Mouse (Mus musculus) heart, postnatal 4 days (tissue): Measurements from ENCODE around the gene Olfr963. TPM values are rescaled to one million over a fixed set of nuclear protein-coding genes. Genes with fewer than 3 reads are reported as not detected.
"Not testable (repeated sequence)": the region's sequence is repeated elsewhere in the genome, so short reads cannot be mapped to it uniquely, and the experiment has no call there.

Experiments used
- DNase-seq: peaks from one replicate; pipeline ENCODE4 v3.0.0; 2021
- total RNA-seq, 2 experiments: library from RNA; stranded (reverse); gene quantifications; 2 replicates each; pipeline ENCODE4 v1.2.3; 2021

The Olfr963 gene
- not detected for total RNA-seq

GRCm38 (mm10) chr9:39666905-39667304 is at the start of gene Olfr963:
Olfr963 (plus strand) TSS chr9:39667205.
- DNase-seq: no peak

GRCm38 (mm10) chr9:39621073-39621472 is 45.9 kb upstream of the Olfr963 start, which contains the start of gene Olfr960:
Olfr960 (plus strand) TSS chr9:39621373.
- DNase-seq: no peak

GRCm38 (mm10) chr9:39623783-39624182 is 43.2 kb upstream of the Olfr963 start:
- no peak for DNase-seq

GRCm38 (mm10) chr9:39624711-39625110 is 42.3 kb upstream of the Olfr963 start:
- no peak for DNase-seq

- DNase-seq: no peak
Measured at GRCm38 (mm10) chr9:39629069-39629468, 37.9 kb upstream of the Olfr963 start.

GRCm38 (mm10) chr9:39633913-39634594 is 33.0 kb upstream of the Olfr963 start:
- no peak for DNase-seq

- no peak for DNase-seq
Measured at GRCm38 (mm10) chr9:39644785-39645184, 22.2 kb upstream of the Olfr963 start, which contains the start of gene Olfr961. Olfr961 (plus strand) TSS chr9:39645085.

GRCm38 (mm10) chr9:39647382-39647781 is 19.6 kb upstream of the Olfr963 start:
- no peak for DNase-seq

GRCm38 (mm10) chr9:39654756-39655396 is 12.1 kb upstream of the Olfr963 start:
- no peak for DNase-seq

GRCm38 (mm10) chr9:39669723-39670122 is 2.7 kb downstream of the Olfr963 start:
- DNase-seq: no peak

GRCm38 (mm10) chr9:39674820-39675219 is 7.8 kb downstream of the Olfr963 start:
- DNase-seq: no peak

GRCm38 (mm10) chr9:39678557-39678956 is 11.6 kb downstream of the Olfr963 start:
- no peak for DNase-seq

- no peak for DNase-seq
Measured at GRCm38 (mm10) chr9:39679280-39679679, 12.3 kb downstream of the Olfr963 start.

- not testable (repeated sequence) for DNase-seq
Measured at GRCm38 (mm10) chr9:39701123-39701522, 34.1 kb downstream of the Olfr963 start.

GRCm38 (mm10) chr9:39707017-39707416 is 40.0 kb downstream of the Olfr963 start, which contains the start of gene Olfr149:
Olfr149 (minus strand) TSS chr9:39707117.
- no peak for DNase-seq

- peak; percentile 50 for DNase-seq
Measured at GRCm38 (mm10) chr9:39708958-39709357, 42.0 kb downstream of the Olfr963 start.

- DNase-seq: no peak
Measured at GRCm38 (mm10) chr9:39711053-39711452, 44.0 kb downstream of the Olfr963 start, which contains the start of gene Olfr965. Olfr965 (plus strand) TSS chr9:39711353.

Other genes starting within 250 kb of the Olfr963 start
- gene Olfr952, start 240.1 kb upstream of the Olfr963 start, total RNA-seq: not detected
- not detected for gene Olfr954, start 210.5 kb upstream of the Olfr963 start, total RNA-seq
- gene Olfr955, start 195.3 kb upstream of the Olfr963 start, total RNA-seq: not detected
- not detected for gene Olfr44, start 173.2 kb upstream of the Olfr963 start, total RNA-seq
- not detected for gene Olfr957, start 151.4 kb upstream of the Olfr963 start, total RNA-seq
- gene Olfr958, start 113.2 kb upstream of the Olfr963 start, total RNA-seq: not detected
- not detected for gene Olfr959, start 91.6 kb upstream of the Olfr963 start, total RNA-seq
- gene AW551984, start 62.8 kb upstream of the Olfr963 start, total RNA-seq: 1 to 10 TPM; 7.8 to 8.0 TPM
- not detected for gene Olfr148, start 56.5 kb upstream of the Olfr963 start, total RNA-seq
- gene Olfr960, start 45.8 kb upstream of the Olfr963 start, total RNA-seq: not detected
- gene Olfr961, start 22.1 kb upstream of the Olfr963 start, total RNA-seq: not detected
- gene Olfr149, start 39.9 kb downstream of the Olfr963 start, total RNA-seq: not detected
- gene Olfr965, start 44.1 kb downstream of the Olfr963 start, total RNA-seq: not detected
- not detected for gene Olfr150, start 63.8 kb downstream of the Olfr963 start, total RNA-seq
- gene Olfr967, start 79.0 kb downstream of the Olfr963 start, total RNA-seq: not detected
- not detected for gene Olfr968, start 116.0 kb downstream of the Olfr963 start, total RNA-seq
- not detected for gene Olfr969, start 123.7 kb downstream of the Olfr963 start, total RNA-seq
- not detected for gene Olfr970, start 141.7 kb downstream of the Olfr963 start, total RNA-seq
- gene Olfr971, start 169.7 kb downstream of the Olfr963 start, total RNA-seq: not detected
- gene Olfr972, start 199.2 kb downstream of the Olfr963 start, total RNA-seq: not detected
- gene Olfr229, start 240.1 kb downstream of the Olfr963 start, total RNA-seq: not detected